Mouse (Mus musculus) kidney, postnatal 14 days (tissue): ENCODE data around the gene Slc22a23.

Experiments
- DNase-seq: peaks from one replicate; pipeline ENCODE4 v3.0.0; 2022; ENCODE audit warnings: mixed read lengths

Slc22a23 gene

GRCm38 (mm10) chr13:34299351-34300333, 45.3 kb downstream of the Slc22a23 start:
- DNase-seq, result no peak

DNA sequence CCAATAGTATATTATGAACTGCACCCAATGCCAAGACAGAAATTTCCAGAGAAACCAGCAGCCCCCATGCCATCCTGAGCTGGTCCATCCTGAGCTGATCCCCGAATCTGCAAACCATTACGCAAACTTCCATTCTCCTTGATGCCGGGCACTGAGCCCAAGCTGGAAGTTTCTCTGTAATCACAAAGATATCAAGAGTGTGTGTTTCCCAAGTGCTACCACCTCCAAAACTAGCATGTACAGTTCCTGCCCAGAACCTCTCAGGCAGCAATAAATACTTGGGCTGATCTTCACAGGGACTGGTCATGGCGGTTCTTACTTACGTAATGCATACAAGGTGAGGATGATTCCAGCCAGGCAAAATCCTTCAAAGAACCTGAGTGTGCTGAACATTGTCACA, 46.3 kb downstream of the Slc22a23 start:
- DNase-seq, result no peak

- DNase-seq, result no peak
Measured at GRCm38 (mm10) chr13:34298061-34298460, 46.9 kb downstream of the Slc22a23 start.

GRCm38 (mm10) chr13:34295787-34296435, 49.1 kb downstream of the Slc22a23 start:
- DNase-seq, result no peak

DNA sequence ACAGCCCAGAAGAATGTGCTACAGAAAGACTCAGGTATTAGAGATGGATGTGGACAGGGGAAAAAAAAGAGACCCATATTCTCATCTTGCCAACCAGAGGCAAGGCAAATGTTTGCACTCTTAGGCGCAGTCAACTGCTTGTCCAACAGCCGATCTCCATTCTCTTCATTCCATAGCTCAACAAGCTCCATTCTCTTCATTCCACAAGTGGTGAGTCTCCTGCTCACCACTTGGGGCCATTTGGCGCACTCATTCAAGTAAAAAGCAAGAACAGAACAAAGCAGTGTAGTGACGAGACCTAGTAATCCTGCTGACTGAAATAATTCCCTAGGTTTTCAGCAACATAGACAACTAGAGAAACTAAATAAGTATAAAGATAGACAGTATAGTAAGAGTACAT, 50.8 kb downstream of the Slc22a23 start:
- no peak for DNase-seq

GRCm38 (mm10) chr13:34292042-34292441, 52.9 kb downstream of the Slc22a23 start:
- peak; percentile 81 for DNase-seq

DNA sequence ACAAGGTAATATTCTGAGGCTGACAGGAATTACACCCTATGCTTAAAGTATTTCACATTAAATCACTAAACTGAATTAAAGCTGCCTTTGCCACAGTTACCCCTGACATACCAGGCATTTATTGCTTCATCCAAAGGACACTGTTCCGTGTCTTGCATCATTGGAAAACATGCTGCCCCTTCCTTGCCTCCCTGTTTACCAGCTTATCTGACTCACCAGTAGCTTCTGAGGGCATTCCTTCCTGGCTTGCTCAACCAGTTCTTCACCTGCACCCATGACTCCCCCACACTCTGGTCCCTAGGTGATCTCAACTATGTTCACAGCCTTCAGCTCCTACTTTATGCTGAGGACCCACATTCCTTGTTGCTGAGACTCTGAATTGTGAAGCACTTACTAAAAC, 54.6 kb downstream of the Slc22a23 start:
- no peak for DNase-seq

GRCm38 (mm10) chr13:34289567-34289966, 55.4 kb downstream of the Slc22a23 start:
- DNase-seq, result no peak

DNA sequence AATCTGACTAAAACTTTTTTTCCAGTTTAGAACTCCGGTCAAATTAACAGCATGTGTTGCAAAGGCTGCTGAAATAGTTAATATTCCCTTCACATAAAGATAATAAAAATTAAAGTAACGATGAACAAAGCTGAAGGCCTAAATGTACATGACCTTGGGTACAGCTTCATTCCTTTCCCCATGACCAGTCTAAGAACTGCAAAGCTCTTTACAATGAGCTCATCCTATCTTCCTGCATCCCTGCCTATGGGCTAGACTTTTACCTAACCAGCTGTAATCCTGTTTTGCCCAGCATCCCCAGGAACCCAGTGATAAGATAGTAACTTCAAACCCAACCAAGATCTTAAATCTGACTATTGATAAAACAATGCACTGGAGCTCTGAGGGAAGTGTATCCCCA, 56.9 kb downstream of the Slc22a23 start:
- no peak for DNase-seq

- DNase-seq, result peak; percentile 28
Measured at GRCm38 (mm10) chr13:34287601-34288083, 57.3 kb downstream of the Slc22a23 start.

DNA sequence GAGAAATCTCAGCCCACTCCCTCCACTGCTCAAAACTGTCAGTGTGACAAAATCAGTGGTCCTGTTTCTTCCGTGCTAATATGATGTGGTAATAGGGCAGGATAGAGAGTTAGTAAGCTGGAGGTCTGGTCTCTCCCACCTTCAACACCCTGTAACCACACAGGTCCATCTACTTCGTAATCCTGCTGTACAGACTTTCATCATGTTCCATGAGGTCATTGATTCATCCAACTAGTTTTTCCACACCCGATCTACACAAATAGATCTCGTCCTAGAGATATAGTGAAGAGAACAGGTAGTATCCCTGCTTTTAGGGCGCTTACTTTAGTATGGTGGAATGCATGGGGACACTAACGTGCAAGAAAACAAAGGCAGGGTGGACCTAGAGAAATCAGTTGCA, 63.6 kb downstream of the Slc22a23 start:
- DNase-seq, result no peak

GRCm38 (mm10) chr13:34278759-34279270, 66.2 kb downstream of the Slc22a23 start:
- no peak for DNase-seq

GRCm38 (mm10) chr13:34278288-34278701, 66.7 kb downstream of the Slc22a23 start:
- DNase-seq, result no peak

DNA sequence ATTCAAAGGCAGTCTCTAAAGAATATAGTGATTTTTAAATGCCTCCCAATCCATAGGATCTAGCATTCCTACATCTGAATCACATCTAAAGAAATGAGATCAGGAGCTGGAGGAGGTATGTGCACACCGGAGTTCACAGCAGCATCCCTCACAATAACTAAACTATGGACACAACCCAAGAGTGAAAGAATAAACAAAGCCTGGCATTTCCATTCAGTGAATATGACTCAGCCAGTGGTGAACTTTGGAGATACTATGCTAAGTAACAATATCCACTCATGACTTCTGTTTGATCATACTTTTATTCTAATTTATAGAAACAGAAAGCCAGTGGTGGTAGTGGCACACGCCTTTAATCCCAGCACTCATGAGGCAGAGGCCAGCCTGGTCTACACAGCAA, 67.4 kb downstream of the Slc22a23 start:
- no peak for DNase-seq

- DNase-seq, result no peak
Measured at GRCm38 (mm10) chr13:34277001-34277400, 68.0 kb downstream of the Slc22a23 start.

DNA sequence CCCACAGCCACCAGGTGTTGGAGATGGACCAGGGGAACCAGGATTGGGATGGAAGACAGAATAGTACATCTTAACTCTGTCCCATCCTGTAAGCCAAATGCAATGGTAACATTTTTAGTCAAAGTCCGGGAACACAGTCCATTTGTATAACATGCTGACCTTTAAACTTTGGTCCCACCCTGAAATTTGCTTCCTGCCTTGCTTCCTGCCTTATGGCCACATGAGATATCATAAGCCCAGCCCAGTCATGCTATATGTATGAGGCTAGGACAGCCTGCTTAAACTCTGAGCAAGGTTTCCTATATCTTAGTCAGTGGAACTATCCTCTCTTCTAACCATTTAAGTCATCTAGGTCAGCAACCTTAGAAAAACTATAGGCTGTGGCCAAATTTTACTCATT, 70.1 kb downstream of the Slc22a23 start:
- DNase-seq, result no peak

DNA sequence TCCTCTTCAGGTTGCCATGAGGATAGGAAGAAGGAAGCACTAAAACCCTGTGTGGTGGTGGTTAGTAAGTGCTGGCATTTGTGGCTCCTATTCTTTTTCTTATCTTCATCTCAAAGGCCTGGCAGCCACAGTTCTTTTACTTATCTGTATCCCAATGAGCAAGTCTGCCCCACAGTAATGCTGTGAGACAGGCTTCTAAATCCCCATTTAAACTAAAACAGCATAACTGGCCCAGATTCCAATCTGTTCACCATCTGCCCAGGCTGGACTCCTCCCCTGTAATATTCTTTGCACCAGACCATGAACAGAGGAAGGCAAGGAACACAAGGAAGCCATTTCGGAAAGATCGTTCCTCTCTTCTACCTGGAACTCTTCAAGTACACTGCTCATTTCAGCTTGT, 70.6 kb downstream of the Slc22a23 start:
- DNase-seq, result no peak

GRCm38 (mm10) chr13:34272275-34273054, 72.5 kb downstream of the Slc22a23 start:
- no peak for DNase-seq

DNA sequence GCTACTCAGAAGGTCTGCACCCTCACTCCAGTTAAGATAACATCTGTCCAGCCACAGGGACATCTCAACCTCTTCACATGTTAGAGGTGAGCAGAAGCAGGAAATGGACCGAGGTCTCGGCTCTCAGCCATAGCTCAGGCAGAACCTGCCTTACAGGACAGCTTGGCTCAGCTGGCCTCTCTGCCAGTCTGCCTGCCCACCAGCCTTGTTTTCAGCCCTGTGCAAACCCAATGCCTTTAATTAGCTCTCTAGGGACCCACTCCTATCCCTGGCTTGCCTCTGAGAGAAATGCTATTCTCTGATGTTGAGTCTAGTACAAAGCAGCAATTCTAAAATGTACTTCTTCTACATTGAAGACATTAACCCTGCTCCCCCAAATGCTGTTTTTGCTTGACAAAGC, 73.3 kb downstream of the Slc22a23 start:
- no peak for DNase-seq

DNA sequence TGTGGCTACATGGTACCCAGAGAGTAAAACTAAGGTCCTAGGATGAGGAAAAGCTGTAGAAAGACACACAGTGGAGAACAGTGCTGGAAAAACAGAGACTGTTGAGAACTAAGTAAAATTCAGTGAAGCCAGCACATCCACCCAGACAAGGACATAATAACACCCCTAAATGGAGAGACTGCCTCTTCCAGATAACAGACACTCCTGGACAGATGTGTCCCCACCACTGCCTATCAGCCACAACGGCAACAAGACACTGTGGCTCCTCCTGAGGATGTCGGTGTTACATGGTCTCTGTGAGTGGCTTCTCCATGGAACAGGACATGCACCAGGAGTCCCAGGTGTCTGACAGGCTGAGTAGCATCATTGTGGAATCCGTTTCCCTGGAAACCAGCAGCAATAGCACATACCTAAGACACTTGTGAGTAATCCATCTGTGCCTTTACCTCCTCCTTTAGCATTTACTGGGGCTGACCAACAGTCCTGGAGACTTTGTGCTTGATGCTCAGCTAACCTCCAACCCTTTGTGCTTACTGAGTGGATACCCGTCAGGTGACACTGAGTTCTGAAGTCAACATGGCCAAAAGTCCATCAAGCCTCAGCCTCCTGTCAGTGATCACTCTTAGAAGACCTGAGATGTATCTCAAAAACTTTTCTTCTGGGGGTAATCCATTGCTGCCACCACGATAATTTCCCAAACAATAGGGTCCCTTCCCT, 73.9 kb downstream of the Slc22a23 start:
- peak; percentile 43 for DNase-seq

GRCm38 (mm10) chr13:34269376-34269991, 75.5 kb downstream of the Slc22a23 start:
- DNase-seq, result no peak
